Mouse (Mus musculus) right cerebral cortex, adult 18-20 months (tissue): ENCODE data around the gene Mcfd2.
A peak's percentile ranks its signal among the peaks of the same experiment; 100 is the strongest.

Source experiments
- DNase-seq: peaks from one replicate; pipeline ENCODE4 v3.0.0; 2022; ENCODE audit warnings: mixed read lengths

Gene Mcfd2

GRCm38 (mm10) chr17:87235019-87235418, 30.7 kb downstream of the Mcfd2 start:
- DNase-seq: no peak

DNA sequence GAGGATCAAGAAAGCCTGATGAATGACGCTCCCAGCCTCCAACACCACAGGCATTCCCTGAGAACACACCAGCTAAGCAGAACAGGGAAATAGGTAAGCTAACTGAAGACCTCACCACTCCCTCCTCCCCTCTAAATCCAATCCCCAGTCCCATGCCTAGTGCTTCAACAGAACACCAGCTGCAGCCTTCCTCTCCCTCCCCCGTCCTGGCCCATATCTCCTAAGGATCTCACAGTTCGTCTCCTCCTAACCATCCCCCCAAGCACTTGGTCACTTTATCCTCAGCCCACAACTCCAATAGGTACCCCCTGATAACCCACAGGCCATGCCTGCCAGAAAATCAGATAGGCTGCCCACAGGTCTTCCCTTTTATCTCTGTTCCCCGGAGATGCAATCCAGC, 37.9 kb downstream of the Mcfd2 start:
- no peak for DNase-seq

GRCm38 (mm10) chr17:87226079-87226640, 39.6 kb downstream of the Mcfd2 start:
- DNase-seq: no peak

- no peak for DNase-seq
Measured at GRCm38 (mm10) chr17:87225384-87225783, 40.4 kb downstream of the Mcfd2 start.

GRCm38 (mm10) chr17:87224461-87224860, 41.3 kb downstream of the Mcfd2 start:
- DNase-seq: no peak

- no peak for DNase-seq
Measured at GRCm38 (mm10) chr17:87219456-87219855, 46.3 kb downstream of the Mcfd2 start.

- DNase-seq: no peak
Measured at GRCm38 (mm10) chr17:87214523-87214922, 51.2 kb downstream of the Mcfd2 start.

GRCm38 (mm10) chr17:87210525-87210924, 55.2 kb downstream of the Mcfd2 start:
- DNase-seq: no peak

DNA sequence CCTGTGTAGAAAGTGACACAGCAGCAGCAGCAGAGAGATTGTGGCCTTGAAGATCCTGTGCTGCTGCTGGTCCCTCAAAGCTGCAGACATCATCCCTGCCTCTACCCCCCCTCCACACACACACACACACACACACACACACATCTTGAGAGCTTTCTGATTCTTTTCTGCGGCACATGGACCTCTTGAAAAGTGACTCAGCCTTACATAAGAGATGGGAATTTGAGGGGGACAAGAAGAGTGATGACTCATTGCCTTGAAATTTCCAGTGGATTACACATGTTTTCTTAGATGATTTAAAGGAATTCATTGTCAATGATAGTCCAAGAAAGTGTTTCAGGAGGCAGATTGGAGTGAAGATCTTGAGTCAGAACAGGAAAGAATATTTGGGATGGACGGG, 58.9 kb downstream of the Mcfd2 start:
- peak; percentile 33 for DNase-seq
